Mouse (Mus musculus) CD8-positive naive resting alpha-beta T cell, adult 2 months (primary cell): ENCODE measurements around the gene Capn11.
A peak's percentile ranks its signal among the peaks of the same experiment; 100 is the strongest.

ENCODE experiments used
- DNase-seq, 2 experiments: peaks; one replicate each; pipeline ENCODE4 v3.0.0; 2022; ENCODE audit warnings: low read depth in 2 of 2, low spot score in 2 of 2

Gene Capn11

DNA sequence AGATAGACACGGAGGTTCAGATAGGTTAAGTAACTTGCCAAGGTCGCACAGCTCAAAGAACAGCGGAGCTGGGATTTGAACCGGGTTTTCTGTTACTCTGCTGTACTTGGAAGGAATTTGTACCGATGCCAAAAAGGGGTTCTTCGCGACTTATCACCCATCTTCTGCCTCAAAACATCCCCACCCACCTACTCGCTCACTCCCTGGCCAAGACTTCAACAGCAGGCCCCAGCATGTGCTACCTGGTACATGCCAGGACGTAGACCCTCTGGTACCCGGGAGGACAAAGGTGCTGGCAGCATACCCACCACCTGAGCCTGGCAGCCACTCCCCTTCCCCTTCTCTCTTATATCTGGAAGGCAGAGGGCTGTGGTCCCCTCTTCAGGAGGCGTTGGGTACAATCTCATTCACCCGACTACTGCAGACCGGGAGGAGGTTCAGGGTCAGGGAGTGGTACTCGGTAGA lies 25.6 kb upstream of the Capn11 start:
- no peak for DNase-seq

GRCm38 (mm10) chr17:45682843-45683242 lies 23.7 kb upstream of the Capn11 start:
- DNase-seq: no peak

DNA sequence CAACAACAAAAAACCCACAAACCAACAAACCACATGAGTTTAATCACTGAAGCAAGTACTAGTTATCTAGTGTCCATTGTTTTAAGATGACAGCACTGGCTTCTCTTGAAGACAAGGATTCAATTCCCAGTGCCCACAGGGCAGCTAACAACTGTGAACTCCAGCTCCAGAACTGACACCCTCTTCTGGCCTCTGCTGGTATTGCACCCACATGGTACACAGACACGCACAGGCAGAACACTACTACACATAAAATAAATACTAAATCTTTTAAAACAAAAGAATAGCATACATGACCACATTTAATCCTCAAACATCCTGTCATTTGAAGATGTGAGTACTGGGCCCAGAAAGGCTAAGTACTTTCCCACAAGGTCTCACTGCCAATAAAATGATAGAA lies 22.5 kb upstream of the Capn11 start:
- peak in 1 of 2 experiments; percentile 44 for DNase-seq

DNA sequence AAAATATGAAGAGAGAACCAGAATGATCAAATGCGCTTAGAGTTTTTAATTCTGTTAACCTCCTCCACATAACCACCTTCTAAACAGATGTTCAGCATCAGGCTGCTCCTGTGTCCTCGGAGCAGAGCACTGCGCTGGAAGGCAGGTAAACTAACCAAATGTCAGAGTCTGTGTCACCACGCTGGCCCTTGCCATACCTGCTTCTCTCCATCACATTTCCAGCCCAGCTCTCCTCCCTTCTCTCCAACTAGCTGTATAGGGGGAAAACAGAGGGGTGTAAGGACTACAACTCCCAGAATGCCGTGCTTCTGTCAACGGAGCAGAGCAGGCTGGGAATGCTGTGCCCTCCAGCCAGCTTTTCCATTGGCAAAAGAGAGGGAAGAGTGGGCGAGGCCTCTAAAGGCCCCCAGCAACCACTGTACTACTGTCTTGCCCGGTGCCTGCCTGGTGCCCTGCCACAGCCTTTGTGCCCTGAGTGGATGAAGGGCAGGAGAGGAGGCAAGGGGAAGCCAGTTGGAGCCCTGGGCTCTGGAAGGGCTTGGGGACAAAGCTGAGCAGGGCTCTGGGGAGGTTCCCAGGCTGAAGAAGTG lies 21.4 kb upstream of the Capn11 start:
- DNase-seq: no peak

GRCm38 (mm10) chr17:45678106-45678505 lies 19.0 kb upstream of the Capn11 start:
- peak; percentile 73 to 74 for DNase-seq

DNA sequence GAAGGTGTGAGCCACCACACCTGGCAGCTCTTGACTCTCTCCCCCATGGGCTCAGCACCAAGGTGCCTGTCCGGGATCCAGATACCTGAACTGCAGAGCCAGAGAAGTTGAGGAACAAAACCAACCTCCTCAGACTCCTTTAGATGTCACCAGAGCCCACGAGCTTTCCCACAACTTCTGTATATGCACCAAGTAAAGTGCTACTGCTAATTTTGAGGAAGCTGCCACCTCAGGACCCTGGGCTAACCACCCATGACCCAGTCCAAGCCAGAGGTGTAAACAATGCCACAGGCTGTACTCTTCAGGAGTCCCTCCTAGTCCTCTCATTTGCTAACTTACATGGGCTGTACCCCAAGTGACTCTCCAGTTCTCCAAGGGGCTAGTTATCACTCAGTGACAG lies 13.5 kb upstream of the Capn11 start:
- DNase-seq: no peak

- no peak for DNase-seq
Measured at GRCm38 (mm10) chr17:45671821-45672220, 12.7 kb upstream of the Capn11 start.

DNA sequence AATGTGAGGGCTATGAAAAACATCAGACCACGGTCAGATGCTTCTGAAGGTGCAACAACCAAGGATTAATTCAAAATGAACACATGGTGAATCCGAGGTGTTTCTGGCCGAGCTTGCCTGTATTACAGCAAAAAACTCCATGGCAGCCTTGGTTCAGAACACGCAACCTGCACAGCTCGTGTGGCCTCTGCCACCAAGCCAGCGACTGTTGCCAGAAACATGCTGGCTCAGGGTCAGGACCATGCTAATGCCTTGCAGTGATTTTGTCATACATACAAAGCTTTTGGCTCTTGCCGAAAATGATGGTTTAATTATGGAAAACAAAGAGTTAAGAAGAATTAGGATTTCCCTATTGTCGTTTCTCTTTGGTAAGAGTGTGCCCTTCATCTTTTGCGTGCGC lies 8.9 kb upstream of the Capn11 start:
- no peak for DNase-seq

DNA sequence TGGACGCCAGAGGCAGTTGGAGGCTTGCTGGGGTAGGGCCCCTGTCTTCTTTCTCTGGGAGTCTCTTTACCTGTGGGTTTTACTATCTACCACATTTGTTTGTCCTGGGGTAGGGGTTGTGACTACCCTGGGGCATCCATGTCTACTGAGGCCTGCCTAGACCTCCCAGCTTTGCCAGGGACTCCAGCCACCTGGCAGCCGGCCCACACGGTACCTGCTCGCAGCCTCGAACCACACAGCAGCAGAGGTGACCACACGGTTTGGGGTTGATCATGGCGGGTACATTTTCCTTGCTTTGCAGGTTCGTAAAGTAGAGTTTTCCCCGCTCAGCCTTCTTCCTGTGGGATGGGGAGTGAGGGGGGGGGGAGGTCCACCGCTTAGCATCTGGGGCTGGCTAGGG lies 8.4 kb upstream of the Capn11 start:
- DNase-seq: no peak

GRCm38 (mm10) chr17:45666091-45666490 lies 7.0 kb upstream of the Capn11 start:
- no peak for DNase-seq

DNA sequence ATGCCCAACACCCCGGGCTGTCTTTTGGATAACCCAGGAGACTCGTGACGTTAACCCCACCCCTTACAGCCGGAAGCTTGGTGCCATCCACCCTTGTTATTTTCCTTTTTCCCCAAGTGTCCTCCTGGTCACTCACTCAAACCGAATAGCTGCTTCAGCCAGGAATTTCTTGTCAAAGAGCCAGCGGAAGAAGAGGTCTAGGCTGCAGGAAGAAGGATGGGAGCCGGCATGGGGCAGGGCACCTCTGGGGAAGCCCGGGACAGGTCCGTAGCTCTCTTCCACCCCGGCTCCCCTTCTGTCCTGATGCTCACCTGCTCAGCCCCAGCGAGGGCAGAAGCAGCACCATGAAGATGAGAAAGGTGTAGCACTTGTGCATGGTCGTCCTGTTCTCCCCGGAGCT lies 5.5 kb upstream of the Capn11 start:
- DNase-seq: no peak

GRCm38 (mm10) chr17:45663106-45663919 lies 4.2 kb upstream of the Capn11 start:
- DNase-seq: peak; percentile 71 to 75

DNA sequence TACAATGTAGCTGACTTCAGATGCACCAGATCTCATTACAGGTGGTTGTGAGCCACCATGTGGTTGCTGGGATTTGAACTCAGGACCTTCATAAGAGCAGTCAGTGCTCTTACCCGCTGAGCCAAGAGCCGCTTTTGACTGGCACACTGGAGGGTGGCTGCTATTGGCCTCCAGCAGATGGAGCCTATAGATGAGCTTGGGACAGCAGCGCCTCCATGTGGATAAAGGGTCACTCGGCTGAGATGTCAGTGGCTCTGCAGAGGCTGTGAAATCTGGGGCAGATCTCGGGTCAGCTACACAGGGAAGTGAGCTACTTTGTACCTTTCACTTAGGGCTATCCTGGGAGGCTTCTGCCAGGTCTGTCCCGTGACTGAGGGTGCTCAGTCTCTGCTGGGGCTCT lies 3.3 kb downstream of the Capn11 start:
- no peak for DNase-seq

DNA sequence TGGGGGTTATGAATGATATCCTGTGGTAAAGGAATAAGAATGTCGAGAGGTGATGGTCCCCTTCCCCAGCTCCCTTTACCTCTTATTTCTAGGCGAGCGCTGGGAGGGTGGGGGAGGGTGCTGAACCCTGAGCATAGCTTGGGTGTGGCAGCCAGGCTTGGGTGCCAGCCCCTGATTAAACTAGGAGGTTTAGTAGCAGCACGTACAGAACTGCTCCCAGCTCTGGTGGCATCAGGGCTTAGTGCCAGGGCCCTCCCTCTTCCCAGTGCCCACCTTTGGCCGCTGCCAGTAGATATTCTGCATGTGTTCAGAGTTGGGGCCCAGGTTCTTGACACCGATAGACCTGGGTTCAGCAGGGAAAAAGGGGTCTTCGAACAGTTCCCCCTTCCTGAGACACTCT lies 5.9 kb downstream of the Capn11 start:
- no peak for DNase-seq

DNA sequence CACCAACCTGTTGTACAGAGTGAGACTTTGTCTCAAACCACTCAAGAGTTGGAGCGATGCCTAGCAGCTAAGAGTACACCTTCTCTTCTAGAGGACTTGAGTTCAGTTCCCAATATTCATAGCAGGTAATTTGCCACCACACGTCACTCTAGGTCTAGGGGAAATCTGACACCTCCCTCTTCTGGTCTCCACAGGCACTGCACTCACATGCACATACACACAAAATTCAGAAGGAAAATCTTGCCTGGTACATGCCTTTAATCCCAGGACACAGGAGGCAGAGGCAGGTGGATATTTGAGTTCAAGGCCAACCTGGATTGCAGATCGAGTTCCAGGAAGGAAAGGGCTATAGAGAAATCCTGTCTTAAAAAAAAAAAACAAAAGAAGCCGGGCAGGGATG lies 14.9 kb downstream of the Capn11 start:
- DNase-seq: no peak

DNA sequence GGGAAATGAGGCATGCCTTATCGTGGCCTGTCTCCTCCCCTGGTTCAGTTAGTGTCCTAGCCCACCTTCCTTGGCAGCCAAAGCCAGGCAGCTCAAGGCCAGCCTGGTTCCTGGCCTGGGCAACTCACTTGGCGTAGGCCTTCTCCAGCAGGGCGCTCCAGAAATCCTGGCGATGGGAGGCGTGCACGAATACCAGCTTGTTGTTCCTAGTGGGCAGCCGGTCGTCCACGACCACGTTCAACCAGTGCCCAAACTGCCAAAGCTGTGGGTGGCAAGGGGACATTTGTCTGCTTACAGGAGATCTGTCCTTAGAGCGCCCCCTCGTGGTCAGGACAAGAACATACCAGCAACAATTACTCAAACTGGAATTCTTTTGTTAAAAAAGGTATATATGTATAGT lies 16.4 kb downstream of the Capn11 start:
- peak; percentile 63 to 67 for DNase-seq

DNA sequence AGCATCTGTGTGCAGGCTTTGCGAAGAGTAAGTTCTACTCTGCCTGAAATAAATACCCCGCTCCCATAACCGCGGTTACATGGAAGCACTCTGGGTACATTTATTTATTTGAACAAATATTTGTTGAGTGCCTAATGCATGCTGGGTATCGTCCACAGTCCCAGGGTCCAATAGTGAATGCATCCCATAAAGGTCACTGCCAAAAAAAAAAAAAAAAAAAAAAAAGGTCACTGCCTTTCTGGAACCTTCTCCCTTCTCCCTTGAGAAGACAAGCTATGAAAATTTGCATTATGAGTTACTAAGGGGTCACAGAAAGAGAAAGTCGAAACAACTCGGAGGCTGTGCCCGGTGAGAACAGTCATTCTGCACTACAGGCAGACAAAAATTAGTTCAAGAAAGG lies 17.1 kb downstream of the Capn11 start:
- no peak for DNase-seq

DNA sequence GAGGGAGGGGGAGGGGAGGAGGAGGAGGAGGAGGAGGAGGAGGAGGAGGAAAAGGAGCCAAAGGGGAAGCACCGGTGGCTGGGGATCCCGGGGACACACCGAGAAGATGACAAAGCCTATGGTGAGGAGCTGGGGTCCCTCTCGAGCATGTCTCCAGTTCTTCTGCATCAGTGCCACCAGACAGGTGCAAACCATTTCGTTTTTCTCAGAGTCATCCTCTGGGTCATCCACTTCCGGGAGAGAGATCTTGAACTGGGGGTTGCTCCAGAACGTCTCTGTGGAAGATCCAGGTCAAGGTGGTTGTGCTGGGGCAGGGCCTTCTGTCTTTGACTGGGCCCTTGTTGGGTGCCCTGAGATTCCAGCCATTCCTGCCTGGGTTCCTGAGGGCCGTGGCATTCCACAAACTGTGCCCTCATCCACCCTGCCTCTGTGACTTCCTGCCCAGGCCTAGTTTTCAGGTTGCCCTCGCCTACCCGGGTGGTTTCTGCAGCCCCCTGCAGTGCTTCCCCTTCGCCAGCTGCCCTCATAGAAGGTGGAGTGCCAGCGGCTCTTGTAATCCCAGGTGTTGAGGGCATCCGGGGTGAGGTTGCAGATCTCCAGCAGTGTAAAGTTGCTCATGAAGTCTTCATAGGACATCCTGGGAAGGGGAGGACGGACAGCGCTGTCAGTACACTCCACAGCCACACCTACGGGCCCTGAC lies 20.4 kb downstream of the Capn11 start:
- no peak for DNase-seq

GRCm38 (mm10) chr17:45634033-45634432 lies 25.1 kb downstream of the Capn11 start:
- no peak for DNase-seq

- no peak for DNase-seq
Measured at GRCm38 (mm10) chr17:45631940-45632339, 27.2 kb downstream of the Capn11 start.

- DNase-seq: no peak
Measured at GRCm38 (mm10) chr17:45630992-45631391, 28.1 kb downstream of the Capn11 start.
